Mouse (Mus musculus) cerebellum, adult 2 months (tissue): ENCODE data around the gene Megf11. TPM values are rescaled to one million over a fixed set of nuclear protein-coding genes. Genes with fewer than 3 reads are reported as not detected.
A peak's percentile ranks its signal among the peaks of the same experiment; 100 is the strongest.

Experiments used
- DNase-seq, 2 experiments: peaks; one replicate each; pipeline ENCODE4 v3.0.0; 2021
- H3K27ac ChIP-seq: fragments of 200-500 bp; 2 replicates; pipeline ENCODE4 v1.5.1; 2012; ENCODE audit warnings: low read length, control low read depth, inconsistent platforms; ENCODE audit not compliant: insufficient read depth
- H3K27me3 ChIP-seq: fragments of 200-500 bp; 2 replicates; pipeline ENCODE4 v1.6.1; 2012; ENCODE audit warnings: inconsistent platforms, mild to moderate bottlenecking, low read length, moderate library complexity; ENCODE audit not compliant: control insufficient read depth, insufficient read depth
- H3K4me1 ChIP-seq: fragments of 200-500 bp; 2 replicates; pipeline ENCODE4 v1.6.1; 2011; ENCODE audit warnings: low read length; ENCODE audit not compliant: control insufficient read depth, insufficient read depth
- H3K4me3 ChIP-seq: fragments of 200-500 bp; replicated peaks from 2 replicates; pipeline ENCODE3; 2011; ENCODE audit warnings: mild to moderate bottlenecking, low read depth, low read length, control low read depth; ENCODE audit not compliant: insufficient read depth
- CTCF ChIP-seq: fragments of 200-500 bp; IDR thresholded peaks from 2 replicates; pipeline ENCODE4 v1.5.1; 2011; ENCODE audit warnings: low read depth, mild to moderate bottlenecking, control low read depth, low read length, moderate library complexity, borderline replicate concordance; ENCODE audit not compliant: insufficient read depth
- POLR2A ChIP-seq: fragments of 200-500 bp; IDR thresholded peaks from 2 replicates; pipeline ENCODE4 v1.6.1; 2011; ENCODE audit warnings: low read length, control low read depth, borderline replicate concordance; ENCODE audit not compliant: insufficient read depth
- WGBS: fragments of 180-500 bp; shearing (Covaris S2); methylation state at CpG from one replicate; pipeline ENCODE4 v1.1.7; 2018; 5-methylcytosine and 5-hydroxymethylcytosine counted together
- polyA plus RNA-seq: library from polyadenylated mRNA; depleted of rRNA; stranded (reverse); fragments of >200 nt; gene quantifications from 2 replicates; pipeline ENCODE4 v1.2.3, GENCODE M21; 2012

The Megf11 gene
- polyA plus RNA-seq, 1 experiment = 66.9 TPM

DNA sequence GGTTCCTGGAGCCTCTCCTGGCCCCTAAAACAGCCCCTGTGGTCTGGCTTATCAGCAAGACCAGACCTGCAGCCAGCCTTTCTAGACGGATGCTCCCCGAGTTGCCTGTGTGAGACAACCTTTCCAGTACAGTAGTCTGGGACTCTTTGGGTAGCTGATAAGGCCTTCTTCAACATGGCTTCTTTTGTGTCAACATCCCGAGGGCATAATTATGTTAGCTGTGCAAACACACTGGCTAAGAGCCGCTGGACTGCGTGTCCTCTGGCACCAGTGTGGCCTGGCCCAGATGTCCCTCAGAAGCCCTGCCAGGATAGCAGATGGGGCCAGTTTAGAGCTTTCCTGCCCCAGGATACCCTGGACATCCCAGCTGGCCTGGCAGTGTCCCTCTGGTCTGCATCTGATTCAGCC, 205.2 kb downstream of the Megf11 start:
- Histone ChIP-seq H3K27ac (peak overlapping the region; percentile 49), H3K4me3 (no peak overlapping the region), H3K27me3 (no peaks in the 10 kb centered on the region), H3K4me1 (peaks cover 72% of the 10 kb centered on the region)
- no peak for TF ChIP-seq POLR2A
- TF ChIP-seq CTCF = no peak
- 17% methylated on average over 5 of the region's 5 CpGs for WGBS
- peak; percentile 74 to 77 for DNase-seq

DNA sequence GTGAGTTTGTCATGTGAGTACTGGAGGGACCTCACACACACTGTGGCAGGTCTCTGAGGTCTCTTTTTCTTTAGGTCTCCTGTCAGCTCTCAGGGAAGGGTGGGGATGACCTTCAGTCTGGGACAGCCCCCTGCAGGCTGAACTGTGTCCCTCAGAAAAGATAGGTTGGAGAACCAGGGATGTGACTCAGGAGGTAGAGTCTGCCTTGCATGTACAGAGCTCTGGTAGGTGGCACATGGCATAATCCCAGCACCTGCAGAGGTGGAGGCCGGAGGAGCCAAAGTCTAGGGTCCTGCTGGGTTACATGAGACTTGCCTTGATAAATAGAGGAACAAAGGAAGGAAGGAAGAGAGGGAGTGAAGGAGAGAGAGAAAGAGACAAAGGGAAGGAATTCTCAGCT, 206.0 kb downstream of the Megf11 start:
- Histone ChIP-seq H3K4me3 (no peak overlapping the region), H3K27ac (no peak overlapping the region), H3K27me3 (no peaks in the 10 kb centered on the region), H3K4me1 (peaks cover 76% of the 10 kb centered on the region)
- TF ChIP-seq POLR2A (no peak), CTCF (no peak)
- 30% methylated on average over 1 of the region's 1 CpGs for WGBS
- DNase-seq = peak in 1 of 2 experiments; percentile 43

DNA sequence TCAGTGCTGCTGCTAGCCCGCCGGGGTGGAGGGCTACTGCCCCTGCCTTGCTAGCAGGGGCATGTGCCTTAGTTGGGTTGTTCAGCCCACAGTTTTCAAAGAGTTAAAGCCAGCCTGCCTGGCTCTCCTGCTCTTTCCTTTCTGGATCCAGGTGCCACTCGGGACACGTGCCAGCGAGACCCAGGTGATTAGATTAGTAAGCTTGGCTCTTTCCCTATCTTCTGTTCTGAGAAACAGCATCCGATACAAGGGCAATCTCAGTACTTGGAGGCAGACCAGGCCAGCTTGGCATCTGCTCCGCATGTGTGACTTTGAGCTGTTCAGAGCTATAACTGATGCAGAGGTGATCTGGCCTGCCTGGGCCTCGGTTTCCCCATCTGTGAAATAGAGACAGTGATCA, 209.0 kb downstream of the Megf11 start:
- 31% methylated on average over 8 of the region's 8 CpGs for WGBS
- Histone ChIP-seq H3K4me1 (peaks cover 54% of the 10 kb centered on the region), H3K27me3 (no peaks in the 10 kb centered on the region), H3K27ac (no peak overlapping the region), H3K4me3 (no peak overlapping the region)
- DNase-seq = peak; percentile 55 to 60
- no peak for TF ChIP-seq CTCF
- no peak for TF ChIP-seq POLR2A

DNA sequence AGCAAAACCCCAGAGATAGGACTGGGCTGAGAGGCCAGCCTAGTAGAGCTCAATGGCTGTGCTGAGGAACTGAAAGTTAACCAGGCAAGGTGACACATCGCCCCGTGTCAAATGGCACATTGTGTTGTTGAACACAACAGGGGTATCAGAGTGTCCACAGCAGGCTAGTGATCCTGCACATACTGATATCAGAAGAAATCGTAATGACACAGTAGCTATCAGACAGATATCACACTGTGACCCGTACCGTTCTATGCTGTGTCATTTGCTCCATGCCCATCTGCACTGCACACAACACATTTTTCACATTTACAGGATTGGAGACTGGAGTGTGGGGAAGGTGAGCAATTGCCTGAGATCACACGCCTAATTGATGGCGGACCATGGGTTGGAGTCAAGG, 213.0 kb downstream of the Megf11 start:
- no peak overlapping the region for H3K27ac ChIP-seq
- peaks cover 21% of the 10 kb centered on the region for H3K4me1 ChIP-seq
- TF ChIP-seq POLR2A (no peak), CTCF (no peak)
- WGBS = 97% methylated on average over 7 of the region's 7 CpGs
- H3K27me3 ChIP-seq = no peaks in the 10 kb centered on the region
- DNase-seq = no peak
- H3K4me3 ChIP-seq = no peak overlapping the region

DNA sequence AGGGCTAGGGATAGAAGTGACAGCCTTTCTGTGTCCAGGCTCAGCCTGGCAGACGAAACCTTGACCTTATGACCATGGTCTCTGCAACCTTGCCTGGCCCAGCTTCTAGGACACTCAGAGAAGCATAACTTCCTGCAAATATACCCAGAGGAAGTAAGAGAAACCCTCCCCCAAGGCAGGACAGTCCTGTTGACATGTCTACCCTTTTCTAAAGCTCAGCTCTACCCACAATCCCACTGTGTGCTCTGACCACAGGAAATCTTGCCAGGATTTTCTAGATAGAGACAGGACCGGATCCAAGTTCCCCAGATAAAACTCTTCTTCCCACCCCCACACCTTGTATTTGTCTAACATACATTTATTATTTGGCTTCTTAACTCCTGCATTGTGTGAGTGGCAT, 215.3 kb downstream of the Megf11 start:
- Histone ChIP-seq H3K27ac (no peak overlapping the region), H3K27me3 (no peaks in the 10 kb centered on the region), H3K4me3 (no peak overlapping the region), H3K4me1 (peaks cover 26% of the 10 kb centered on the region)
- DNase-seq = no peak
- TF ChIP-seq CTCF = no peak
- no peak for TF ChIP-seq POLR2A
- 88% methylated on average over 2 of the region's 2 CpGs for WGBS

DNA sequence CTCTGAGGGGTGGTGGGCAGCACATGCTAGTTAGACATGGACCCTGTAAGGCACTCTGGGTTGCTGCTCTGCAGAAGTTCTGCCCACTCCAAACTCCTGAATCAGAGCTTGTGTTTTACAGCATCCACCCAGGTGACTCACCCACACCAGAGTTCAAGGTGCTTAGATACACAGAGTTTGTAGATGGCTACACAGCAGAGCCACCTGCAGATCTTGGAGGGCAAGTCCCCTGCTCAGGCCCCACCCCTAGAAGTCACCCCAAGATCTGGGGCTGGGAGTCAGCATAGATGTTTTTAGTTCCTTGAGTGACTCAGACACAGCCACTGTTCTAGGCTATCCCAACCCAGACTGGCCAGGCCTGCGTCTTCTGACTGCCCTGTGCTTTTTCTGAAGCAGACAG, 217.5 kb downstream of the Megf11 start:
- Histone ChIP-seq H3K4me1 (peaks cover 35% of the 10 kb centered on the region), H3K27ac (no peak overlapping the region), H3K27me3 (no peaks in the 10 kb centered on the region), H3K4me3 (no peak overlapping the region)
- WGBS = 88% methylated on average over 1 of the region's 1 CpGs
- TF ChIP-seq CTCF (no peak), POLR2A (no peak)
- no peak for DNase-seq

DNA sequence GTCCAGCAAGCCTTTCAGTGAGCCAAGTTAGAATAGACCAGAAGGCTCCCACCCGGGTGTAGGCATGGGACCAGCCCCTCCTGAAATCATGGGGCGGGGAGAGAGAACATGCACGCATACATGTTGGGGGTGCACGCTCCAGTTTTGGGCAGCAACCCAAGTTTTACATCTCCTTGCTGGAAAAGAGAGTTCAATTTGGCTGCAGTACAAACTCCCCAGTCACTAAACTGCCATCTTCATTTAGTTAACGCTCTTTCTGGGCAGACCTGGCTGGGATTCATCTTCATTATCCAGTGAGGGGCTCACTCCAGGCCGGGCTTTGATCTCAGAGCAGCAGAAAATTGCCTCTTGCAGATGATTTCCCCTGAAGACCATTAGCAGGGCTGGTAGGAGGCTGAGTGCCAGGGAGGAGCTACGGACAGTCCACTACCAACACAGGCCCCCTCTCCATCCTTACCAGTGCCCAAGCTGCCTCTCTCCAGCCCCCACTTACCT, 218.8 kb downstream of the Megf11 start:
- Histone ChIP-seq H3K27me3 (no peaks in the 10 kb centered on the region), H3K4me3 (no peak overlapping the region), H3K4me1 (peaks cover 49% of the 10 kb centered on the region), H3K27ac (no peak overlapping the region)
- peak in 1 of 2 experiments; percentile 37 for DNase-seq
- no peak for TF ChIP-seq POLR2A
- TF ChIP-seq CTCF = no peak
- WGBS = 41% methylated on average over 7 of the region's 7 CpGs

DNA sequence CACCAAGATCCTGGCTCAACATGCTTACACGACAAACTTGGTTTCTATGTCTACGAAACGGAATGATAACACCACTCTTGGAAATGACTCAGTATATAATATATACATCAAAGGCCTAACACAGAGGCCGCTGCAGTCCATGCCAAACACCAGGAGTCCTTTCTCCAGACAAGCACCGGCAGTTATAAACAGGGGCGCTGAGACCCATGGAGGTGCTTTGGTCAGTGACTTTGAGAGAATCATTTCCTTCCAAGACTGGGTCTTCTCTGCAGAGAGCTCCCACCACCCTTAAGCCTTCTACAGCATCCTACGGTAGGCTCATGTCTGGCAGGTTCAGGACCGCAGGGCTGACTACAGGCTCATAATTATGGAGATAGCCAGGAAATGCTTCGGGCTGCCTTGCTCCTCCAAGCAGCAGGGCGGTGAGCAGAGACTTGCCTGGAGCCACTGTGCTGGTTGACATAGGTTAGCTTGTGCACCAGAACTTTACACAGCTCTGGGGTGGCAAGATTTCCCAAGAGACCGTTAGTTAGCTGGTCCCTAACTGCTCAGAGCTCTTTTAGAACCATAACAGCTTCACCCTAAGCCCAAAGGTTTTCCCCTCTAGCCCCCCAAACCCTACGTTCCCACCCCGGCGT, 219.8 kb downstream of the Megf11 start:
- DNase-seq = no peak
- Histone ChIP-seq H3K4me3 (no peak overlapping the region), H3K27ac (peak overlapping the region; percentile 77), H3K4me1 (peaks cover 55% of the 10 kb centered on the region), H3K27me3 (no peaks in the 10 kb centered on the region)
- WGBS = 62% methylated on average over 14 of the region's 14 CpGs
- TF ChIP-seq POLR2A (no peak), CTCF (no peak)
